ENCODE assay signal across 24 mouse cellular contexts in genomic region chr11:40137803-40138202, GRCm38 (mm10).
"Had no signal": no experiment of that assay in that cellular context is flagged by ENCODE, and none has a peak within 500 bp of the region (broad histone marks: within the 10 kb centered on the region; RNA-seq: fewer than 3 reads in every experiment).

No protein-coding gene starts in this region.

- H3K4me3 ChIP-seq: heart, adult 2 months; heart, embryonic 13.5 days; heart, embryonic 15.5 days; hindbrain, embryonic 13.5 days; intestine, embryonic 15.5 days; layer of hippocampus, adult 2 months; limb, embryonic 13.5 days; limb, embryonic 15.5 days had no signal

- DNase-seq: gastrocnemius, postnatal 14 days; gastrocnemius, postnatal 36 days; heart, adult 11 months; heart, adult 2 months; heart, postnatal 14 days; heart, postnatal 36 days; kidney, adult 18-20 months; kidney, adult 8-10 months; kidney, postnatal 10 days; kidney, postnatal 25 days; kidney, postnatal 4 days; layer of hippocampus, postnatal 36 days; left cerebral cortex, postnatal 4 days had no signal

- H3K4me1 ChIP-seq: heart, embryonic 13.5 days; heart, embryonic 15.5 days; hindbrain, embryonic 13.5 days; intestine, embryonic 15.5 days; limb, embryonic 13.5 days; limb, embryonic 15.5 days had no signal

- H3K36me3 ChIP-seq: heart, embryonic 13.5 days; heart, embryonic 15.5 days; hindbrain, embryonic 13.5 days; intestine, embryonic 15.5 days; limb, embryonic 13.5 days; limb, embryonic 15.5 days had no signal

- H3K27me3 ChIP-seq: heart, embryonic 13.5 days; heart, embryonic 15.5 days; hindbrain, embryonic 13.5 days; intestine, embryonic 15.5 days; limb, embryonic 13.5 days; limb, embryonic 15.5 days had no signal

- H3K9me3 ChIP-seq: heart, embryonic 13.5 days; heart, embryonic 15.5 days; hindbrain, embryonic 13.5 days; intestine, embryonic 15.5 days; limb, embryonic 13.5 days; limb, embryonic 15.5 days had no signal

- H3K9ac ChIP-seq: heart, embryonic 13.5 days; heart, embryonic 15.5 days; hindbrain, embryonic 13.5 days; intestine, embryonic 15.5 days; limb, embryonic 13.5 days; limb, embryonic 15.5 days had no signal

- ATAC-seq: hindbrain, embryonic 16.5 days; inflammation-experienced regulatory T-cells, adult 6 months; intestine, embryonic 15.5 days; intestine, postnatal 0 days had no signal

- H3K27ac ChIP-seq: heart, adult 2 months; heart, embryonic 13.5 days; heart, embryonic 15.5 days; hindbrain, embryonic 13.5 days; intestine, embryonic 15.5 days; layer of hippocampus, adult 2 months; limb, embryonic 13.5 days; limb, embryonic 15.5 days had no signal

- H3K4me2 ChIP-seq: heart, embryonic 11.5 days; heart, embryonic 13.5 days; heart, embryonic 15.5 days; hindbrain, embryonic 13.5 days; intestine, embryonic 15.5 days; limb, embryonic 13.5 days; limb, embryonic 15.5 days had no signal
